Mouse (Mus musculus): ENCODE data around the gene Slc25a23.
A peak's percentile ranks its signal among the peaks of the same experiment; 100 is the strongest.
"Not testable (repeated sequence)": the region's sequence is repeated elsewhere in the genome, so short reads cannot be mapped to it uniquely, and the experiment has no call there.

Slc25a23 gene

GRCm38 (mm10) chr17:57070699-57071098 lies 11.0 kb upstream of the Slc25a23 start:
- DNase-seq, result peak; percentile 44

- DNase-seq, result no peak
These were observed 10.6 kb upstream of the Slc25a23 start for GRCm38 (mm10) chr17:57070272-57070671.

- no peak for DNase-seq
These were observed 7.2 kb upstream of the Slc25a23 start for GRCm38 (mm10) chr17:57066908-57067307.

GRCm38 (mm10) chr17:57063031-57063430 lies 3.4 kb upstream of the Slc25a23 start:
- peak; percentile 47 for DNase-seq

DNA sequence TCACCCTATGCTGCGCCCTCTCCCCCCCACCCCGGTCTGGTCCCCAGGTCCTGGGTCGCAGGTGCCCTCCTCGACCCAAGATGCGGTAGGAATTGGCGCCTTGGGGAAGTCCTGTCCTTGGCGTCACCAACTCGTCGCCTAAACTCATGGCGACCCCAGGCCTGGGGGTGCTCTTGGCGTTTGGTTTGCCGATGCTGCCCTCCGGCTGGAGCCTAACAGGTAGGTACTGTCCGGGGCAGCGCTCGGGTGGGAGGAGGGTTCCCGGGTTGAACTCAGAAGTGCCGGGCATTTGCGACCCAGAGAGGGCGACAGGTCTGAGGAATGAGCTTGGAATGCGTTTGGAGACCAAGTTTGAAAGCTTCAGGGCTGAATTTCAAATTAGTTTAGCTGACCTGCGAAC lies 2.9 kb upstream of the Slc25a23 start:
- DNase-seq, result no peak

- peak; percentile 92 for DNase-seq
These were observed 2.4 kb upstream of the Slc25a23 start for GRCm38 (mm10) chr17:57062011-57062521.

DNA sequence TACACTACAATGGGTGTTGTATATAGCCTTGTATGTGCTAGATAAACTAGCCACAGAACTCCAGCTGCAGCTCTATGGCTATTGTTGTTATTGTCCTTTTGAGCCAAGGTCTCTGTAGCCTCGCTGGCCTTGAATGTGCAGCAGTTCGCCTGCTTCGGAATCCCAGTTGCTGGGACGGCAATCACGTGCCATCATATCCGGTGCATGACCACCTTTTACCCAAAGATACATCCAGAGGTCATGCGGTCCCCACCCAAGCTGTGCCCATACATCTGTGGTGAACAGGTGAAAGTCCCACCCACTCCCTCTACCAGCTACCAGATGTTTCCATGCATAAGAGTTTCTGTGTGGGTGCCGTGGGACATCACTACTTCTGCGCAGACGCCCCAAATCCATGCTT lies 1.4 kb upstream of the Slc25a23 start:
- peak; percentile 51 for DNase-seq

- peak; percentile 98 for DNase-seq
These were observed 653 bp upstream of the Slc25a23 start for GRCm38 (mm10) chr17:57060231-57060801.

DNA sequence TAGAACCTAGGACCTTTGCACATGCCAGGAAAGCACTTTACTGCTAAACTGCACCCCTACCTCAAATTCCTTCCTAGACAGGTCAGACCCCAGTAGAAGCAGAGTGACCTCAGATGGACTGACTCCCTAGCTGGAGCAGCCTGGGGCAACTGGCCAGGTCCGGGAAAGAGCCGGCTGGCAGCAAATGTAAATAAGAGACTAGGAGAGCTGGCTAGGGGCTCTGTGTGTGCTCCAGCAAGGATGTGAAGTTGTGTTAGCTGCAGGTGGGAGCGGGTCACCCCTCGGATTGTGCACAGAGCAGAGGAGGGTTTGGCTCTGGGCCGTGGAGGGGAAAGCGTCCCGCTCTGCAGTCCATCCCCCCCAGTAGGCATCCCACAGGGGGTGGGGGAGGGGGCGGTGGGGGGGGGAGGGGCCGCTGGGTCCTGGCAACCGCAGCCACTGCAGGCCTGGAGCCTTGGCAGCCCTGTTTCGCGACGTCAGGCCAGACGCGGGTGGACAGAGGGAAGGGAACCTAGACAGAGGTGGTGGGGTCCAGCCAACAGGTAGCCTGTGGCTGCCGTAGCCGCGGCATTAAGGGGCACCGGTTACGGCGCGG lies 675 bp downstream of the Slc25a23 start, which contains the start of gene Crb3:
Crb3 (plus strand) TSS at position 215 of the 595 bp plus-strand sequence.
- DNase-seq, result peak; percentile 51

- no peak for DNase-seq
These were observed 3.4 kb downstream of the Slc25a23 start for GRCm38 (mm10) chr17:57056246-57056645.

GRCm38 (mm10) chr17:57051679-57052078 lies 8.0 kb downstream of the Slc25a23 start:
- DNase-seq, result not testable (repeated sequence)

DNA sequence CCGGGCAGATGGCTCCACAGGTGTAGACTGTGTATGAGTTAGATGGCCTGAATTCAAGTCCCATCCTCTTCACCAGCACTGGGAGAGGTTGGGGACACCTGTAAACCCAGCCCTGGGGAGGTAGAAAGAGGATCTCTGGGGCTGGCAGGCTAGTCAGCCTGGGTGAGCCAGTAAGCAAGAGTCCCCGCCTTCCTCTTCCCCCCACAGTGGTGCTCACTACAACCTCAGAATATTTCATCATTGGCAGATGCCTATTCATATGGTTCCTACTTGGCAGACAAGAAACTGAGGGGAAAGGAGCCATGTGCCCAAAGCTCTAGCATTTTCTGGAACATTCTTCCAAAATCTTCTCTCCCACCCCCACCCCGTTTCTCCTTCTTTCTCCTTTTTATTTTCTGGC lies 10.8 kb downstream of the Slc25a23 start:
- DNase-seq, result no peak

DNA sequence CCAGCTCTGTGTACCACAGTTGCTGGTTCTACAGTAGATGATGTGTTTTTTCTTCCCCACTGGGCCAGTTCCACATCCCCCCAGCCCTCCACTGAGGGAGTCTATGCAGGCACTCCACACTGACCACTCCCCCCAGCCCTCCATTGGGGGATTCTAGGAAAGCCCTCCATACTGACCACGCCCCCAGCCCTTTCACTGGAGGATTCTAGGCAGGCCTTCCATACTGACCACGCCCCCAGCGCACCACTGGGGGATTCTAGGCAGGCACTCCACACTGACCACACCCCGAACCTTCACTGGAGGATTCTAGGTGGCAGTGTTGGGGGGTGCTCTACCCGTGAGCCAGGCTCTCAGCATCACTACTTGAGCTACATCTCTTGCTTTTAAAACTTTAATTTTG lies 12.3 kb downstream of the Slc25a23 start:
- no peak for DNase-seq

GRCm38 (mm10) chr17:57041554-57041953 lies 18.1 kb downstream of the Slc25a23 start, which contains the start of gene Slc25a41:
TSS of gene Slc25a41 (minus strand) at chr17:57041654.
- DNase-seq, result no peak

DNA sequence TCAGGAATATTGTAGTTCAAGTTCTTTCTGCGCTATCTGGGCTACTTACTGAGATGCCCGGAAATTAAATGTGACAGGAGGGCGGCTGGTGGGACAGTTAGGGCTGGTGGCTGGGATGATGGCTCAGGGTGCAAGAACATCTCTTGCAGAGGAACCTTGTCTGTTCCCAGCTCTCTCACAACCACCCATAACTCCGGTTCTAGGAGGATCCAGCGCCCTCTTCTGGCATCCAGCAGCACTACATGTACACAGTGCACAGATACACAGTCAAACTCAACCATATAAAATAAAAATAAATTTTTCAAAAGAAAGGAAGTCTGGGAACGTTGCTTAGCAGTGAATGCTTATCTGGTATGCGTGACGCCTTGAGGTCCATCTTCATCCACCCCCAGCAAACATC lies 20.7 kb downstream of the Slc25a23 start:
- DNase-seq, result no peak

DNA sequence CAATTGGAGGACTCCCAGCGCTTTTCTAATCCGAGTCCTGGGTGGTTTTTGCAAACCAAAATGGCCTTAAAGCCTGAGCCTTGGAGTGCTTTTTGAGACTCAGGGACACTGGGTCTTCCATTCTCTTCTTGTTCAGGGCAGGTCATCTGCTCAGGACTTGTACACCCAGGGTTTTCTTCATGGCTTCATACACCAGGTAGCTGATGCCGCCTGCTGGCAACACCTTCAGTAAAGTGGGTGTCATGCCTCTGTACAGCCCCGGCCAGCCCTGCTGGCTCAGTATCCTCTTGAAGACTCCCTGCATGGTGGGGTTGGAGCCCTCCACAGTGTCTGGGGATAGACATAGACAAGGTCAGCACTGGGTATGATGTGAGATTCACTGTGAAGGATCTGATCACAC lies 26.8 kb downstream of the Slc25a23 start:
- DNase-seq, result peak; percentile 27

DNA sequence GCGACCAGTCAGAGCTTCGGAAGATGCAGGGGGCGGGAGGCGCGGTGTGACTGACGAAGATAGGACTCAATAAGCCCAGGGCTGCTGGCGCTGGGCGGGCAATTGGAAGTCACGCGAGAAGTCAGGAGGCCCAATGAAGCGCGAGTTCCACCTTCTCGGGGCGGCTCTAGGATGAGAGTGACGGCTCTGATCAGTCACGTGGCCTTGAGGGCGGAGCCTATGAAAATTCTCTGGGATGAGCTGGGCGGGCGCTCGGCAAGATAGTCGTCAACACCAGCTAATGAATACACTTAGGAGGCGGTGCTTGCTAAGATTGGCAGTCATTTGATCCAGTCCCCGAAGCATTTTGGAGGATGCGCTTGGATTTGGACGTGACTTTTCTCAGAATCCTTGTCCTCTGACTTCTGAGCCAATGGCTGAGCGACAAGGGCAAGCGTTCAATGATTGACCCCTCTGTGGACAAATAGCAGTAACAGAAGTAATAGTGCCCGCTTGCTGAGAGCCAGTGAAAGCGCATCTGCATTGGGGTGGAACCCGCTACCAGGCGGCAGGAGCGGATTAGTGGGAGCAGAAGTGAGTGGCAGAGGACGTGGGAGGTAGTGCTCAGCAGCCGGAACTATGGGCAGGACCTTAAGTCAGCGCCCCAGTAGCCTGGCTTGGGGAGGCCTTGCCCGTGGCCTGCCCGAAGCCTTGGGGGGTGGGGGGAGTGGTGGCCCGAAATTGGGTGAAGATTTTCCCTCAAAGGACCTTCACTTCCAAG lies 27.8 kb downstream of the Slc25a23 start:
- DNase-seq, result peak; percentile 100

DNA sequence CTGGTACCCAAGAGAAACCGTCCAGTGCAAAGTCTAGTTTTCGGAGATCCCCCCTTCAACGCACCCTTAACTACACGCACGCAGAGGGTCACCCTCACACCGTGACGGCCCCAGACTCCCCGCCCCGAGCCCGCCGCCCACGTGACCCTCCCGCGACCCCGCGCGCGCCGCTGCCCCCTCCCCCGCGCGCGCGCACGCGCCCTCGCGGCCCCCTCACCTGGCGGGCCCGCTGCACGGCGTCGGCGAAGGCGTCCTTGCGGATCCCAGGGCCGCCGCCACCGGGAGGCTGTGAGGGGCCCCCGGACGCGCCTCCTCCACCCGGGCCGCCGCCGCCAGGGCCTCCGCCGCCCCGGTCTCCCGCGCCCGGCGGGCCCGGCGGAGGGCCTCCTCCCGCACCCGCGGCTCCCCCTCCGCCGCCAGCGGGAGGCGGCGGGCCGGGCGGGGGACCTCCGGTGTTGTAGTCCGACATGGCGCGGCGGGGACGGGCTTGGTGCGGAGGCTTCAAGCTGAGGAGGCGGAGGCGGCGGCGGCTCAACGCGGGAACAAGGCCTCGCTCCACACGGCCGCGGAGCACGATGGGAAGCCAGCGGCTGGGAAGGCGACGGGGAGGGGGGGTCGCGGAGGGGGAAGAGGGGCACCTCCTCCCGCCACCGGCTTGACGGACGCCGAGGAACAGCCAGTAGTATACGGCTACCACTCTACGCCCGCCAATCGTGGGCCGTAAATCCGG lies 28.6 kb downstream of the Slc25a23 start, which contains the start of gene Khsrp:
Khsrp (minus strand) TSS at position 592 of the 730 bp plus-strand sequence.
- peak; percentile 33 for DNase-seq

DNA sequence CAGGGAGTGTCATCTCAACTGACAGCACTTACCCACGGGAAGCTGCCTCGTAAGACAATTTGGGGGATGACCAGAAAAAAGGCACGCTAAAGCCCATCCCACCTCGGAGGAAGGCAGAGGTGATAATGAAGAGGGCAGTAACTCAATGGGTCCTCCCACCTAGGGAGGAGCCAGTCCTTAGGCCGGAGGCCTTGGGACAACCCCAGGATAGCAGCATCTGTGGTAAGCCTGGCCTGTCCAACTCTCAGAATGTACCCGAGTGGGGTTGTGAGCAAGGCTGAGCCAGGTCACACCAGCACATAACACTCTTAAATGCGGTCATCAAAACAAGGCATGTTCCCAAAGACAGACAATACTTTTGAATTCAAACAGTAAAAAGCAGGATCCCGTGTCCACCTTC lies 30.0 kb downstream of the Slc25a23 start:
- DNase-seq, result peak; percentile 20

- DNase-seq, result no peak
These were observed 32.2 kb downstream of the Slc25a23 start for GRCm38 (mm10) chr17:57027471-57027870.

- DNase-seq, result no peak
These were observed 38.7 kb downstream of the Slc25a23 start for GRCm38 (mm10) chr17:57020960-57021359.

GRCm38 (mm10) chr17:57019693-57020092 lies 40.0 kb downstream of the Slc25a23 start:
- DNase-seq, result no peak

DNA sequence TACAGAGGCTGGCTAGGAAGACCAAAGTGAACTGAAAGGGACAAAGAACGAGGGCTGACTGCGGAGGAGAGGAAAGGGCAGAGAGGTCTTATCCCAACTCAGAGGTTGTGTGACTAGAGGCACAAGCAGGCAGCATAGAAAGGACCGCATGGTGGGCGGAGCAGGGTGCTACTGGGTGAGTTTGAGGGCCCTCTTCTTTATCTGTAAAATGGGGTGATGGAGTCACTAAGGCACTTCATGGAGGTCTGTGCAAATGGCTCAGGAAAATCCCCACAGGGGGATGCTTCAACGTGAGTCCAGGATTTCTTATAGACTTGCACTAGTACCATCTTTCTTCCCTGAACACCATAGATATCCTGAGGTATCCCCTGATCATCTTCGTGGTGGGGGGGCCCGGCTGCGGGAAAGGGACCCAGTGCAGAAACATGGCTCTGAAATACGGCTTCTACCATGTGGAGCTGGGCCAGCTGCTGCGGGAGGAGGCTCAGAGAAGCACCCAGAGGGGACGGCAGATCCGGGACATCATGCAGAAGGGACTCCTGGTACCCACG lies 47.3 kb downstream of the Slc25a23 start:
- DNase-seq, result no peak

Measured in kidney, adult 11 months (tissue).